Mouse (Mus musculus) left cerebral cortex, adult 8-10 months (tissue): ENCODE results near the gene Rab30. TPM values are rescaled to one million over a fixed set of nuclear protein-coding genes. Genes with fewer than 3 reads are reported as not detected.

Source experiments
- DNase-seq, 2 experiments: peaks; one replicate each; pipeline ENCODE4 v3.0.0; 2022; ENCODE audit warnings: low spot score in 2 of 2
- total RNA-seq, 4 experiments: library from RNA; stranded (reverse); gene quantifications; 2 replicates each; pipeline ENCODE4 v1.2.4; 2022

Rab30 gene
- total RNA-seq, 4 experiments from 2014 or later = 42.1 to 51.0 (median 47.8) TPM

DNA sequence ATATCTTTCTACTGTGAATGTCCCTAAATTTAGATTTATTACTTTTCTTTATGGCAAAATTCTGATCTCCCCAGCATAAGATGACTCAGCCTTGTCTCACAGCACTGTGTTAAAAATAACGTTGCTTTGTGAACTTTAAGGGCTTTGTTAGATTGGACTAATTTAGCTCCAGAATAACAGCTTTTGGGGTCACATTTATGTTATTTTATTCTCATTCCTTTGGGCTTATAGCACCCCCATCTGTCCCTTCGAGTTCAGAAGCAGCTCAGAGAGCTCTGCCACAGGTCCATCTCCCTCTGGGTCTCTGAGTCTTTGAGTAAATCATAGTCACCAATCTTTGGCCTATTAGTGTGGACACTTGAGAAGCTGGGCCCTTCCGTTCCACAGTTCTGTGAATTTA lies 96.5 kb downstream of the Rab30 start:
- DNase-seq = no peak

DNA sequence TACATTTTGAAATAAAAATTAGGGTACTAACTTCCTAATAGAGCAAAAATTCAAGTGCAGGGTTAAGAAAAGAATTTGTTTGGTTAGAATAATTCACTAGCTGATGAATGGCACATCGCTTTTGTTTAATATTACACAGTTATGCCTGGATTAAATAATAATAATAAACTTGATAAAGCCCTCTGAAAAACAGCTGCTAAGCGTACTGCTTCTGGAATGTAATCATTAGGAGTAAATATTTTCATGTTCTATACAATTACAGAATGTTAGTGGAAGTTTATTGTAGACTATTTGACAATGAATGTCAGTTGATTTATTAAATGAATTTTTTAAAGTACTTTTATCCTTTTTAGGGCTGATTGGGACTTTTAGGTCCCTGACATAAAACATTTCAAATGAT lies 100.9 kb downstream of the Rab30 start:
- DNase-seq = no peak

DNA sequence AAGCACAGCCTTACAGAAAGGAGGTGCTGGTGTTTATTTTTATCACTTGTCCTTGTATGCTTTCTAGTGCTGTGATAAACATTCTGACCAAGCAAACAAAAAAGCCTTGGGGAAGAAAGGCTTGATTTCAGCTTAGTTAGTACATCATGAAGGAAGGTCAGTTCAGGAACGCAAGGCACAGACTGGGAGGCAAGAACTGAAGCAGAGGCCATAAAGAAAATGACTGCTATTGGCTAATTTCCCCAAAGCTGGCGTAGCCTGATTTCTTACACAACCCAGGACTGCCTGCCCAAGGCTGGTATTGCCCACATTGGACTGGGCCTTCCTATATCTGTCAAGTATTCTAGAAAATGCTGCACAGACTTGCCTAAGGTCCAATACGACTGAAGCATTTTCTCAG lies 106.8 kb downstream of the Rab30 start:
- DNase-seq = no peak

DNA sequence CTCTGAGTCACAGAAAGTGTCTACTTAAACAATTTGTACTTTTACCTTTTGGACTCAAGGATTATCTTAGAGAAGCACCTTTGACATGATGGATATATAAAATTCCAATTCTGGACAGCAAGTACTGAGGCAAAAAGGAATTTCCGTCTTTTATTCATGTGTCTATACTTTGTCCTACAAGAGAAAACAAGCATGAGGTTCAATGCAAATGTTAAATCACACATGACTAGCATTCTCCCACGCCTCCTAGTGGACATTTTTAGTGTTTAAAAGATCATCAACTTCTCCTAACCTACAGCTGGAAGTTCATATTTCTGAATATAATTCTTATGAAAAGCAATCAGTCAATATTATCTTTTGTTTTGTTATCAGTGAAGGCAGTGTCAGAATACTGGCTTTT lies 125.1 kb downstream of the Rab30 start:
- no peak for DNase-seq

DNA sequence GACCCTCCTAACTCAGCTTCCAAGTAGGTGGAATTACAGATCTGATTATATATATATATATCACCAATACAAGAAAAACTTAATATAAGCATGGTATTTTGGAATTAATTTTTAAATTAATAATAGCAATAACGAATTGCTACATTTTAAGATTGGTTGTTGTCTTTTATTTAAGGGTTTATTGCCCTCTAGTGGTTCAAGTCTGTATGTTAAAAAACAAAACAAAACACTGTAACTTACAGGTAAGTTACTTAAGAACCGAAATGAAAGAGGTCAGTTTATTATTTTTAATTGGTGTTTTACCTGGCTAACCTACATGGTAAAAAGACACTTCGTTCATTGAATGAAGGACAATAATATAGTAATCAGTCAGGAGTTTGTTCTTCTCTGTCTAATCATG lies 128.8 kb downstream of the Rab30 start:
- DNase-seq = no peak

DNA sequence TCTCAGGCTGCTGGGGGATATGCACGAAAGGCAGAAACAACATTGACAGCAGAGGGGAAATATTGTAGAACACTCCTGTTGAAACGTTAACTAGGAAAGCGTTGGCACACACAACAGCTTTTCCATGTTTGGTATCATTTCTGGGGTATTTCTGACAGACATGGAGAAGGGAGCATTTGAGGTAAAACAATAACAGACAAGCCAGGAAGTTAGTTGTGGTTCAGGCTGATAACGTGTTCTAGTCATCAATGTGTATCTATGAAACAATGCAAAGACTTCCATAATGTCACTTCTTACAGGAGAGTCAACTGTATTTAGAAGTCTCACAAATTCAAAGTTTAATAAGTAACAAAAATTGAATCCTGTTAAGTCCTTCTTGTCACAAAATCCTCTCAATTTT lies 130.2 kb downstream of the Rab30 start:
- no peak for DNase-seq

DNA sequence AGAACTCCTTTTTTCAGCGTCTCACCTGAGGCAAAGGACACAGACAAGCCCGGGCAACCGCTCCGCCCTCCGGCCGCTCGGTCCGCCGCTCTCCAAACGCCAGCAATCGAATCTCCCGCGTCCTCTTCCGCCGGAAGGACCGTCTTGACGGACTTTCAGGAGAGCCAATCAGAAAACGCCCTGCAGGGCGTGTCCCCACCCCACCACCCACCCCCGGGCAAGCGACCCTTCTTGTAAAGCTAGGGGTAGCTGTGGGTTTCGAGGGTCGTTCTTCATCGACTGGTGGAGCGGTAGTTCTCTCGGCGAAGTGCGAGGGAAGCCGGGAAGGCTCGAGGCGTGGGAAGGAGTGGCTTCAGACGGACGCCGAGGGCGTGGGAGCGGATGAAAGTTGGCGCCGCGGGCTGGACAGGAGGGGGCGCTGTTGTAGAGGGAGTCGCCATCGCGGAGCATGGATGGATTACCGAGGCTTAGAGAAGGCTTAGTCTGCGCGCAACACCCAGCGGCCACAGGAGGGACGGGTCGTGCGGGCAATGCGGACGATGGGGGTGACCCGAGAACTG lies 132.8 kb downstream of the Rab30 start, which contains the start of the genes Ddias and Prcp:
TSS of gene Ddias (minus strand) at position 132 of the 560 bp plus-strand sequence.
TSS of gene Prcp (plus strand) at position 355 of the 560 bp plus-strand sequence.
- peak; percentile 85 to 88 for DNase-seq

DNA sequence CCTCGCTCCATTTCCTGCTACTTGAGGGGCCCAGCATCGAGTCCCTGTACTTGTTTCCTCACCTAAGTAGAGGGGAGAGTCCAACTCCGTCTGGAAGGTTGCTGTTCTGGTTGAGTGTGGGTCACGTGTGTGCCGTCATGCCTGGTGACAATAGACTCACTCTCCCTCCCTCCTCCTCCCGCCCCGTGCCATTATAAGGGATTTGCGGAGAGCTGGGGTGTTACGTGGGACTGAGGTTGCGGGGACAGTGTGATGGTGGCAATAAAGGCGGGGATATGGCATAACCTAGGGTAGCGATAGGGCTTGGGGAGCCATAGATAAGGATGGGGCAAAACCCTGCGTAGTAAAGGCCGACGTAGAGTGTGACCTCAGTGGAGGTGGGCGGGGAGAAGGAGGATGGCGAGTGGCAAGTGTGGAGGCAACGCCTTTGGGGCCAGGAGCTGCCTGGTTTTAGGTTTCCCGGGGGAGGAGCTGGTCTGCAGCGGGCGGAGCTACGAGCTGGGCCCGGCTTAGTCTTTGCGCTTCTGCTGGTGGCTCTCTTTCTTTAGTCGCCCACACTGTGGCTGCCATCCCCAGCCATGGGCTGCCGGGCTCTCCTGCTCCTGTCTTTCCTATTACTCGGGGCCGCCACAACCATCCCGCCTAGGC lies 133.5 kb downstream of the Rab30 start:
- DNase-seq = peak; percentile 75 to 91

DNA sequence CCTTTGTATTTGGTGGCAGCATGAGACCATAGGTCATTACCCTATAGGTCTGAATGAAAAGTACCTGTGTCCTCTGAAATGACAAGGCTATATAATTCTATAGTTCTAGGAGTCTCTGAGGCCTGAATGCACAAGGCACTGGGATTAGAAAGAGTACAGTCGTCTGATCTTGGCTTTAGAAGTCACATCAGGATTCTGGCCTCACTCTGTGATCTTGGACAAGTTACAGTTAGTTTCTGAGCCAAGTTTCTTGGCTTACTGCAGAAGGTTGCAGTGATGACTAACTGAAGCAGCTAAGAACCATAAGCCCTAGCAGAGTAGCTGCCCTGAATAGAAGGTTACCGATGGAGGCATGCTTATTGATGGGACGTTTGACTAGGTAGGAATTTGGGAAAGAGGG lies 134.7 kb downstream of the Rab30 start:
- no peak for DNase-seq

DNA sequence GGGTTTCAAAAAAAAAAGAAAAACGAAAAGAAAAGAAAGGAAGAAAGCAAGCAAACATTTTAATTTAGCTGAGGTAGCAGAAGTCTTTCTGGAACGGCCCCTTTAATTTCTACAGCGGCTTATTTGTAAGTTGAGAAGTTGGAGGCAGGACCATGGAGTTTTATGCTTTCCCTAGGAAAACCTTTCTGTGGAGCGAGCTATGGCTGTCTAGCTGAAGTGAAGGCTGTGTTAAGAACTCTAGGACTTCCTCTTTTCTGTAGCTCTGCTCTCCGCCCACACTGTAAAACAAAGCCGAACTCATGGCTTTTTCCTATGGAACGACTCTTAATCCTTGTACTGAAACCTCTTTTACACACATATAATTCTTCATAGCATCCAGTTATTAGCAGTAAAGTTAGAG lies 135.1 kb downstream of the Rab30 start:
- no peak for DNase-seq

DNA sequence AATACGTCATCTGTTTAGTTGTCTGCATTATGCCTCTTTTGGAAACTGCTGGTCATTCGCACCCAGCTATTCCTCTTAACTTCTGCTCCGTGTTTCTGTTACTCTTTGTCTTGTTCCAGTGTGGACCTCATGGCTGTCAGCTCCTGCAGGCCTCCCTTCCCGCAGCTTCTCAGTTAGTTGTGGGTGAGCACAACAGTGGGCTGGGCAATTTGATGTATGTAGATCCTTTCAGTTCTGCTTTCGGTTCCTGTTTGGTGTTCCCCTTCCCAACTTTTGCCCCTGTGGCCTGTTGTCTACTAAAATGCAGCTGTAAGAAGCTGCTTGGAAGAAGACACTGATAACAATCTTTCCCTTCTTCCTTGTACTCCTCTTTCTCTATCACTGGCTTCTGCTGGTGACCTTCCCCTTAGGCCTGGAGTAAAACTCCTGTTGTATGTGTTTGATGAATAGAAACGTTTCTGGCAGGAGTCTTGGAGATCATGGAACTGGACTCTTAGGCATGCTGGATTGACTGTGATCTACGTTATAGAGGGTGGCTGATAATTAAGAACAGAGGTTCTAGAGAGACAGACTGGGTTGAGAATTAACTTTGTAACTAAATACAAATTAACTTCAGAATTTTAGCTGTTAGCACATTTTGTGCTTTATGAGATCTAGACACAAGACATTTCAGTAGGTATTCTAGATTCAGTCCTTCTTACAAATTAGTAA lies 137.3 kb downstream of the Rab30 start:
- no peak for DNase-seq

DNA sequence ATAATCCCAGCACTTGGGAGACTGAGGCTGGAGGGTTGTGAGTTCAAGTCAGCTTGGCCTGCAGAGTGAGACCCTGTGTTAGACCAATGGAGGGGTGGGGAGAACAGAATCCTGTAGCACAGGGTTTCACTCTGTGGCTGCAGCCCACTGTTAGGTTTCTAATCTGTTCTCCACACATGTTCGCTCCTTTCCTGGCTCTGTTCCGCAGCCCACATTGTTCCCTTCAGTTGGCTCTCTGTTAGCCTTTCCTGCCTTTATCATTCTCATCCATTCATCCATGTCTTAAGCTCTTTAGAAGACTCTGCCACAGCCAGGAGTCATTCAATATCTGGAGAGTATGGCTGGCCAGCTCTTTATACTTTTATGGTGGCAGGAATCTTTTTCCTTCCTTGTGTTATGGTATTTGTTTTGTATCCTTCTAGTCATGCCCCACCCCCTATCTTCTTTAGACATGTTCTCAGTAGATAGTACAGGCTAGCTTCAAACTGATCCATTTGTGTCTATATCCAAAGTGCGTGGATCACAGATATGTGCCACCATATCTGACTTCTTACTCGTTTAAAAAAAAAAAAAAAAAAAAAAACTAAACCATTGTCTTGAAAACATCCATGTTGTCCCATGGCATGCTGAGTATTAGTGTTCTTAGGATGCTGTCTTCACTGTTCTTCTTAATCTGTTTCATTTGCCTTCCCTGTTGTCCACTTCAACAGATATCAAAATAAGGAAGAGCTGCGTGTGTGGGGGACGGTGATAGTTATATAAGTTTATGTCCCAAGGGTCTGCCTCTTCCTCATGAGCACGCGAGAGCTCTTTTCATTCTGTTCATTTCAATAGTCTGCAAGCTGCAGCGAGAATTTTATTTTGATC lies 142.7 kb downstream of the Rab30 start:
- DNase-seq = no peak

DNA sequence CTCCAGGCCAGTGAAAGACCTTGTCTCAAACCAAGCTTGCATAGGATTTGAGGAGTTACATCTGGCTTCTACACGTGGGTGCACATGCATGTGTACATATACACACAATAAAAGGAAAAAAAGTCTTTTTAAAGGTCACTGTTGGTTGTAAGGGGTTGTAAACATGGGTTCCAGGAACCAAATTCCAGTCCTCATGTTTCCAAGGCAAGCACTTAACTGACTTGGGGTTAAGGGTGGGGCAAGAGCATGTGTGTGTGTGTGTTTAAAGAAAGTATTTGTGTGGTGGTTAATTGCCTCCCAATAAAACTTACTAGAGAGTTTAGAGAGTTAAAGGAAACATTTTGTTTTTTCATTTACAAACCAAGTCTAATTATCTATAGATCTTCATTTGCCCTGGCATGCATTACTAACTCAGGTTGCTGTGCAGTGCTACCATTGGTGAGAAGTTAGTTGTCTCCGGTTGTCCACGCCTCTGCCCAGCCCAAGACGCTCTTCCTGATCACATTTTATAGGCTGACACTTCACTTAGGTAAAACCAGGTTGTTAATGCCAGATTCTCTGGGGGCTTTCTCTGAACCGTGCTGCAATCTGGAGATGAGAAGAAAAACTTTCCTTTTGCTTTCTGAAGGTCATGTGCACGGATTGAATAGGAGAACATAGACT lies 143.7 kb downstream of the Rab30 start:
- no peak for DNase-seq

DNA sequence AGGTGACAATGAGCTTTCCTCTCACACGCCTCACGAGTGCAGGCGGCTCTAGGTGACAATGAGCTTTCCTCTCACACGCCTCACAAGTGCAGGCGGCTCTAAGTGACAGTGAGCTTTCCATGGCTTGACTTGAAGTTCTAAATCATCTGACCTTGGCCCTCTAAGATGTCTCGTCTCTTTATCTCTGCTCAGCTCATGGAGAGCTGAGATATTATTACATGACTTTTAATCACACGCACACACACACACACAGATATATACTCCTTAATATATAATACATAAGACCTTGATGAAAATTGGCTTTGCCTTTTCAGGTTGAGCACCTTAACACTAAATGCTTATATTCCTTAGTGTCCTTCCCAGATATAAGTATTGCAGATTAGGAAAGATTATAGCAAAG lies 145.4 kb downstream of the Rab30 start:
- DNase-seq = no peak

DNA sequence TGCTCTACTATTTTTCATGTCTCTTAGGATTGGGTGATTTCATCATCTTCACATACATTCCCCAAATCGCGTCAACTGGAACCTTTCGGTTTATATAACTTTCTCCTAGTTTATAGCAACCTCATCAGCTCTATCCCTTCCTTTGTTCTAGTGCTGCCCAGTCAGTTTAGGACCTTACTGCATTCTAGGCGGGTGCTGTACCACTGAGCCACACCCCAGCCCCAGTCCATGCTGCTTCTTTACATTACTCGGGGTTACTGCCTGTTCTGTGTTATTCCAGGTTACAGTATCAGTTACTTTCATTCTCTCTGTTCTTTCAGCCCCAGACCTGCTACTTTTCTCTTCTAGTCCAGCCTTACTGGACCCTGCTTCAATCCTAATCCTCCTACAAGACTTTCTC lies 145.8 kb downstream of the Rab30 start:
- DNase-seq = no peak

DNA sequence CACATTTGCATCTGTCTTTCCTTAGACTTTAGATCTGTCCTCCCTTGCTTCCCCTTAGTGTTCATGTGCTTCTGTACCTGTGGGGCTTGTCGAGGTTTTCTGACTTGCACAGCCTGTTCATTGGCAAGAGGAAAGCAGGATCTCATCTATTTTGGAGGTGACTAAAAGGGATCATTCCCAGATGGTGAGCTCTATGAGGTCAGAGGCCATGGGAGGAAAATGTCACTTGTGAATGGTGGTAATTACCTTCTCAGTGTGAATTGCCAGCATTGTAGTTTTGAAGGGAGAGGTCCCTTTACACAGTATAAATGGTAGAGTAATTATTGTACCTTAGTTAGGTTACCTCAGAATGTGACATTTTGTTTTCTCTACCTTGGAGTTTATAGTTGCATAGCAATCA lies 148.8 kb downstream of the Rab30 start:
- DNase-seq = no peak

DNA sequence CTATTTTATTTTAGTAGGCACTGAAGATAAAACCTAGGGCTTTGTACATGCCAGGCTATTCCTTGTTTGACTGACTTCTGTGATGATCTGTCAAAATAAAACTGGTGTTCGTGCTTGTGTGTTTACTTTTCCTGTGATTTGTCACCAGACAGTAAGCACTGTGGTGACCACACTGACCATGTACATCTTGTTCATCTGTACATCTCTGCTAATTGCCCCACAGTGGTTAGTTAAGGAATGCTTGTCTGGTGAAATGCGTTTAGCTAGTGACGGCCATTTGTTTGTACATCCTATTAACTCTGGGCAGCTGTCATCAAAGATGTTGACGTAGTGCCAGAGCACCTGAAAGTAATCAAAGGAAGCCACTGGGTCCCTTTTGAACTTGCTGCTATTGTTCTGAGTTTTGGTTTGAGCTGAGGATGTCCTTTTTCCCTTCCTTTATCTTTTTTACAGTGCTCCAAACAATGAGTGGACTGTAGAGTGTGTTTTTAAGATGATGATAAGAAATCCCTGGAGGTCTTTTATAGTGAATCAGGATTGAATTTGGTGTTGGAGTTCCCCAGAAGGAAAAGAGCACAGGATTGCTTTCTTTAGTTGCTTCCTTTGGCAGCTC lies 149.3 kb downstream of the Rab30 start:
- DNase-seq = no peak

DNA sequence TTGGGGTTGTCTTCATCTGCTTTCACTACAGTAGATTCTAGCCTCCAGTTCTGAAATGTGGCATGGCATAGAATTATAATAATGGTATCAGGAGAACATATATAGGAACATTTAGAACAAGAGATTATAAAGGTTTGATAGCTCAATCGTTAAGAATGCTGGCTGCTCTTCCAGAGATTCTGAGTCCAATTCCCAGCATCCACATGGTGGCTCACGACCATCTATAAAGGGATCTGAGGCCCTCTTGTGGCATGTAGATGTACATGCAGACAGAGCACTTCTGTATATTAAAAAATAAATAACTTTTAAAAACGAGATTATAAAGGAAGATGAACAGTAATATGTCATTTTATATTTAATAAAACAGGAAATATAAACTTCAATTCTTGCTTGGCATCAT lies 152.1 kb downstream of the Rab30 start:
- no peak for DNase-seq
